Mouse (Mus musculus) kidney, adult 8-10 months (tissue): Measurements from ENCODE around the gene Samhd1.
"Not testable (repeated sequence)": the region's sequence is repeated elsewhere in the genome, so short reads cannot be mapped to it uniquely, and the experiment has no call there.

ENCODE experiments used
- DNase-seq, 2 experiments: peaks; one replicate each; pipeline ENCODE4 v3.0.0; 2022

Gene Samhd1

GRCm38 (mm10) chr2:157135014-157135413, at the start of gene Samhd1:
Gene Samhd1 (minus strand): TSS chr2:157135265.
- DNase-seq, result peak; percentile 94 to 95

- no peak for DNase-seq
Observed at GRCm38 (mm10) chr2:157178167-157178566, 43.1 kb upstream of the Samhd1 start.

- DNase-seq, result no peak
Observed at GRCm38 (mm10) chr2:157176248-157176647, 41.2 kb upstream of the Samhd1 start.

DNA sequence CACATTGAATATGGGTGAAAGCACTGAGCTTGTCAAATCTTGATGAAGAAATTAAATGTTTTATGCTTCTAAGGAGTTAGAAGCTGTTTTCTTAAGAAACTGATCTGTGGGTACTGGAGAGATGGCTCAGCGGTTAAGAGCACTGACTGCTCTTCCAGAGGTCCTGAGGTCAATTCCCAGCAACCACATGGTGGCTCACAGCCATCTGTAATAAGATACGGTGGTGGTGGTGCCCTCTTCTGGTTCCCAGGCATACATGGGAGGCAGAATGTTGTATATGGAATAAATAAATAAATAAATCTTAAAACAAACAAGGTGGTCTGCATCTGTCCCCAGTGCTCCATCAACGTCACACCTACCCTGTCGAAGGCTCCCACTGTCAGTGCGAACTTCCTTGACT, 39.4 kb upstream of the Samhd1 start:
- no peak for DNase-seq

GRCm38 (mm10) chr2:157173555-157173954, 38.5 kb upstream of the Samhd1 start:
- DNase-seq, result peak in 1 of 2 experiments; percentile 7

DNA sequence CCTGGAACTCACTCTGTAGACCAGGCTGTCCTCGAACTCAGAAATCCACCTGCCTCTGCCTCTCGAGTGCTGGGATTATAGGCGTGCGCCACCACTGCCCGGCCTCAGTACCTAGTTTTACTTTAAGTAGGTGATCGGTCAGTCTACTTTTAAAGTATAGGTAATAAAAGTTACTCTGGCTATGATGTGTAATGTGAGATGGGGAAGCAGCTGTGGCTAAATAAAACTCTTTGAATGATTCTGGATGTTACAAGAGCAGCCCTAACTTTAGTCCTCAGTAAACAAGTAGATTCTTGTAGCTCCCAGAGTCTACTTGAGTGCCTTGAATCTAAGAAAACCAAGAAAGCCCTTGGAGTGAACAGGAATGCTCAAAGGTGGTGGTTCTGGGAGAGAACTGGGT, 37.9 kb upstream of the Samhd1 start:
- no peak for DNase-seq

GRCm38 (mm10) chr2:157170626-157171025, 35.6 kb upstream of the Samhd1 start:
- DNase-seq, result no peak

DNA sequence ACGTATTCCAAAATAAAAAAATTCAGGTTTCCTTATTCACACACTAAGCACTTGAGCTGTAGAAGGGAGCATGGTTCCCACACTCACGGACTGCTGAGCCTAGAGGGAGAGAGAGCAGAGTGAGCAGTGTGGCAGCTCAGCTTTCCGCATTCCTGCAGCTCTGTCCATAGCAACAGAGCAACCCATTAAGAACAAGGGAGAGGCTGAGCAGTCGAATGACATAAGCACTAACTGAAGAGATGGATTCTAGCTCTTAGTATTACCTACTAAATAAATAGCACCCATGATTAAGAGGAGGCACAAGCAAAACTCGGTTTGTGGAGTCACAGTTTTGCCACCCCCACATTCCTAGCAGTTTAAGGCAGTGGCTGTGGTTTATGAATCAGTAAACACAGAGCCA, 35.1 kb upstream of the Samhd1 start:
- no peak for DNase-seq

GRCm38 (mm10) chr2:157166371-157167080, 31.5 kb upstream of the Samhd1 start:
- DNase-seq, result no peak

DNA sequence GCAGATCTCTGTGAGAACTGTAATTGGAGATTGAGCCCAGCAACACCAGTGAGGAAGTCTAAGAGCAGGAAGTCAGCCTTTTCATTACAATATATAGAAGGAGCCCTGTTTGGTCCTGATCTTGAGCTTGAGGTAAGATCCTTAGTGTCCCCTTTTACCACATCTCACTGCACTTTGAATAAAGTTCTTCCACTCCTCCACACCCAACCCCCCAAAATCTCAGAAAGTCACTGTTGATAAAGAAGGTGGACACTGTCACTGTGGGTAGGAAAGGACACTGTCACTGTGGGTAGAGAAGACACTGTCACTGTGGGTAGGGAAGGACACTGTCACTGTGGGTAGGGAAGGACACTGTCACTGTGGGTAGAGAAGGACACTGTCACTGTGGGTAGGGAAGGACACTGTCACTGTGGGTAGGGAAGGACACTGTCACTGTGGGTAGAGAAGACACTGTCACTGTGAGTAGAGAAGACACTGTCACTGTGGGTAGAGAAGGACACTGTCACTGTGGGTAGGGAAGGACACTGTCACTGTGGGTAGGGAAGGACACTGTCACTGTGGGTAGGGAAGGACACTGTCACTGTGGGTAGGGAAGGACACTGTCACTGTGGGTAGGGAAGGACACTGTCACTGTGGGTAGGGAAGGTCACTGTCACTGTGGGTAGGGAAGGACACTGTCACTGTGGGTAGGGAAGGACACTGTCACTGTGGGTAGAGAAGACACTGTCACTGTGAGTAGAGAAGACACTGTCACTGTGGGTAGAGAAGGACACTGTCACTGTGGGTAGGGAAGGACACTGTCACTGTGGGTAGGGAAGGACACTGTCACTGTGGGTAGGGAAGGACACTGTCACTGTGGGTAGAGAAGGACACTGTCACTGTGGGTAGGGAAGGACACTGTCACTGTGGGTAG, 30.5 kb upstream of the Samhd1 start:
- not testable (repeated sequence) for DNase-seq

DNA sequence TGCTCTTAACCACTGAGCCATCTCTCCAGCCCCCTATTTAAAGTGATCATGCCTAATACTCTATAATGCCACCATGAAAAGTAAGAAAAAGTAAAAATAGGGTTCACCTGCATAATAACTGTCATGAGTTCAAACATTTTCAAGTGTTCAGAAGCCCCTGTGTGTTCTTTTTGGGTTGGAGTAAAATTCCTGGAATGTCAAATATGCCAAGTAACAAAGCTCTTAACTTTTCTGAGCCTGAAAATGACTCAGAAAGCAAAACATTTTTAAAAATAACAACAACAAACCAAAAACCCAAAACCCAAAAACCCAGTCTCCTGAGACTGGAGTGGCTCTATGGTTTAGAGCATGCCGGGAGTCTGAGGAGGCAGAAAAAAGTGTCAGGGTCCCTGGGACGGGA, 29.0 kb upstream of the Samhd1 start:
- no peak for DNase-seq

GRCm38 (mm10) chr2:157156079-157156478, 21.0 kb upstream of the Samhd1 start:
- DNase-seq, result no peak

GRCm38 (mm10) chr2:157153235-157153634, 18.2 kb upstream of the Samhd1 start:
- no peak for DNase-seq

DNA sequence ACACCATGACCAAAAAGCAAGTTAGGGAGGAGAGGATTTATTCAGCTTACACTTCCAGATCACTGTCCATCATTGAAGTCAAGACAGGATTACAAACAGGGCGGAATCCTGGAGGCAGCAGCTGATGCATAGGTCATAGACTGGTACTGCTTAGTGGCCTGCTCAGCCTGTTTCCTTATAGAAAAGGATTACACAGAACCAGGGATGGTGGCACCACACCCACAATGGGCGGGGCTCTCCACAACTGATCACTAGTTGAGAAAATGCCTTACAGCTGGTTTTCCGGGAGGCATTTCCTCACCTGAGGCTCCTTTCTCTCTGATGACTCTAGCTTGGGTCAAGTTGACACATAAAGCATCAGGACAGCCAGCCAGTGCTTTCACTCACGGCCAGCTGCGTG, 13.4 kb upstream of the Samhd1 start:
- no peak for DNase-seq

DNA sequence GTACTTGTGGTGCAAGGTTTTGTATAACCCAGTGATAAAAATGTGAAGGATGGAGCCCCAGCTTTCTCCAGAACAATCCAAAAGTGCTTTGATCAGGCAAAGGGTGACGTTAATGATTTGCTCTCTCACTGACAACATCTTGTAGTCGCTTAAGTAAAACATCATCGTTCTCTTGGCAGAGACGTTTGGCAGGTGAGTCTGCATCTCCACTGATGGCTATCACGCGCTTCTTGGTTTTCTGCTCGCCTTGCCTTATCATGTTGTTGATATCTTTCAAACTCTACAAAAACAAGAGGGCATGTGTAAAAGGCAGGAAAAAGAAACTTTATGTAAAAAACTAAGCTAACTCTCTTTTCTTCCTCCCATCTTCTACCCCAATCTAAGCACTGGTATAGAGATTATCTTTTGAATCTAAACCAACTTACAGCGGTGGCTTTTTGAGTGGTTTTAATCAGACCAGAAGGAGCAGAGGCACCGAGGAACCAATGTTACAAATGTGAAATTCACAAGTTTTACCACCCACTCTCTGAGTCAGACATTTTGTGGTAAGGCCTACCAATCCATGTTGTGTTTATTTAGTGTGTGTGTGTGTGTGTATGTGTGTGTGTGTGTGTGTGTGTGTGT, 12.4 kb upstream of the Samhd1 start:
- no peak for DNase-seq

DNA sequence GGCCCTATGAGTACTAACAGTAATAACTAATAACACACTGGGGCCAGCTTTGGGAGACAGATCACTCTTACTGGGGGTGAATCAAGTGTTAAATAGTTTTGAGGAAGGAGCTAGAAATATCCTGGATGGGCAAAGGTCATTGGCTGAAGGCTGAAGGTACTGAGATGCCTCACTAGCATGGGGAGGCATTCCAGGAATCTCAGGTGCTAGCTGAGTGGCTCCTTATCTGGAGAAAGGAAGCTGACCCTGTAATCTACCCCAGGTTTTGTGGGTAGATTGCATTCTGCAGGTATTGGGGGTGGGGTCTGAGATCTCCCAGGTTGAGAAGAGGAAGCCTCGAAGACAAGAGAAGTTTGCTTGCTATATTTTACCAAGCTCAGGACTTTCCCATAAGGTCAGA, 10.1 kb upstream of the Samhd1 start:
- no peak for DNase-seq

GRCm38 (mm10) chr2:157144132-157144531, 9.1 kb upstream of the Samhd1 start:
- DNase-seq, result no peak

DNA sequence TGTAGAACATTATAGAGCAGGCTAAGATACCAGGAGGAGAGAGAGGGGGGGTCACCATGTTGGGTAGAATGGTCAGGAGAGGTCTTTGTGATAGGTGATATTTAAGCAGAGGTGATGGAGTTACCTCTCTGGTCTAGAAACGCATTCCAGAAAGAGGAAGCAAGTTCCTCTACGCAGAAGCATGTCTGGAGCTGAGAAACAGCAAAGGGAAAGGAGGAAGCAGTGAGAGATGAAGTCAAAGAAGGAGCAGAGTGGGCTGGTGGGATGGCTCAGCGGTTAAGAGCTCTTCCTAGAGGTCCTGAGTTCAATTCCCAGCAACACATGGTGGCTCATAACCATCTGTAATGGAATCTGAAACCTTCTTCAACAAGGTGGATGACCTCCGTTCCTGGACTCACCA, 6.9 kb upstream of the Samhd1 start:
- no peak for DNase-seq

GRCm38 (mm10) chr2:157139251-157139802, 4.3 kb upstream of the Samhd1 start:
- no peak for DNase-seq

DNA sequence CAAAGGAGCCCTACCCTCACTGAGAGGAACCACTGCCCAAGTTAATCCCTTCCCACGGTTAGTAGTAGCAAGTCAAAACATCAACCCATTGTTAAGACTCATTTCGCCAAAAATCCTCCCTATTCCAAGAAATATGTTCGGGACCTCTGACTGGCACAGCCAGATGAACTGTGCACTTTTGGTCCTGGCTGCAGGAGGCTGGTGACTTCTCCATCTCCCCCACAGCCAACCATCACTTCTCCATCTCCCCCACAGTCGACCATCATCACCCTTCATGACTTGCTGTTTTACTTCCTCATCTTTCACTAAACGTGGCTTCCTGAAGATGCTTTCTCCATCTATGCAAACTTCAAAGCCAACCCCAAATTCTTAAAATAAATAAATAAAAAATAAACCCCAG, 3.7 kb upstream of the Samhd1 start:
- DNase-seq, result no peak

GRCm38 (mm10) chr2:157137959-157138731, 3.1 kb upstream of the Samhd1 start:
- DNase-seq, result no peak

GRCm38 (mm10) chr2:157136646-157137045, 1.6 kb upstream of the Samhd1 start:
- no peak for DNase-seq

DNA sequence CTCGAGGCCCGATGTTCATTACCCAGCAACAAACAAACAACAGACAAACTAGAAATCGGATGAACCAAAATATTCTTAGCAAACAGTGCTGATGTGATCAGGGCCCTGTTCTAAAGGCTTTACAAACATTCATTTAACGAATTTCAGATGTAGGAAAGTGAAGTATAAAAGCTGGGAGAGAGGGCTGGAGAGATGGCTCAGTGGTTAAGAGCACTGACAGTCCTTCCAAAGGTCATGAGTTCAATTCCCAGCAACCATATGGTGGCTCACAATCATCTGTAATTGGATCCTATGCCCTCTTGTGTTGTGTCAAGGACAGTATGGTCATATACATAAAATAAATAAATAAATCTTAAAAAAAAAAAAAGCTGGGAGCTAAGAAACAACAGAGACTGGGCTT, 1.1 kb upstream of the Samhd1 start:
- DNase-seq, result no peak
